Mouse (Mus musculus) activated CD4-positive, CD25-positive, alpha-beta regulatory T cell, adult 9 weeks (primary cell): ENCODE measurements around the gene Acin1. TPM values are rescaled to one million over a fixed set of nuclear protein-coding genes. Genes with fewer than 3 reads are reported as not detected.

Experiments used
- polyA plus RNA-seq: library from polyadenylated mRNA; unstranded; fragments of 100-300 nt; shearing (Covaris generic); gene quantifications from one replicate; pipeline ENCODE4 v1.2.1, GENCODE M21; 2017

Acin1 gene
- 116 TPM for polyA plus RNA-seq

GRCm38 (mm10) chr14:54686522-54687143 is at the start of gene Acin1:
Gene Acin1 (minus strand): TSS chr14:54686931.

DNA sequence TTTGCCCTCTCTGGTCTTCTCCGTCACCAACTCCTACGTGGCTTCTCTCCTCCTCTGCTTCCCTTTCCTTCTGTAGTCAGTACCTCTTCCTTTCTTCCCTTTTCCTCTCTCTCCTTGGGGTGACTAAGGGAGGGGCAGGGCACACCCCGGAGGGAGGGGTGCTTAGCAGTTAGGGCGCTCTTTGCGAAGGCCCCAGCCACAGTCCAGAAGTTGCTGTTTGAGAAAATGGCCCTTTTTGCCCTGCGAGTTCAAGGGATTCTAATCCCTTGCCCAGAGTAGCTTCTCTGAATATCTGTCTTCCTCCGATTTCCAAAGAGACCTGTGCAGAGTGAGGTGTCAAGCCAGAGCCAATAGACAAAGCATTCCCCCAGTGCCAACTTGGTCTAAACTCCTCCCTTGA is 25.3 kb upstream of the Acin1 start, which contains the start of gene Cebpe:
TSS of gene Cebpe (minus strand) at position 101 of the 400 bp plus-strand sequence.

GRCm38 (mm10) chr14:54698733-54699132 is 12.0 kb upstream of the Acin1 start, which contains the start of gene Gm29776:
Gene Gm29776 (minus strand): TSS chr14:54698833.

GRCm38 (mm10) chr14:54686063-54686521 is 639 bp downstream of the Acin1 start, which contains the start of gene 1700123O20Rik:
Gene 1700123O20Rik (plus strand): TSS chr14:54686216.

GRCm38 (mm10) chr14:54641305-54641969 is 45.3 kb downstream of the Acin1 start, which contains the start of gene Cdh24:
Gene Cdh24 (minus strand): TSS chr14:54641364.

DNA sequence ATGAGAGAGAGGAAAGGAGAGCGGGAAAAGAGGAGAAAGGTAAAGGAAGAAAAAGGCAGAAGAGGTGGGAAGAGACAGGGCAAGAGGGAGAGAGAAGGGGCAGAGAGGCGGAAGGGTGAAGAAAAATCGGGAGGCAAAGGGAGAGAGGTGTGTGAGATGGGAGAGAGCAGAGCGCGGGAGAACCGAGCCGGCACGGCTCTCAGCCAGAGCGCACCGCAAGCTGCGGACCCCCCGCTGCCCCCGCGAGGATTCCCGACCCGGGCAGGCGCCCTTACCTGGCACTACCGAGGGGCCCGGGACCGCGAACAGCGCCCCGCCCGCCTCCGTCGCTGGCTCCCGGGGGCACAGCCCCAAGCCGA is 45.8 kb downstream of the Acin1 start, which contains the start of gene Gm17606:
TSS of gene Gm17606 (plus strand) at position 7 of the 359 bp plus-strand sequence.

GRCm38 (mm10) chr14:54621133-54621532 is 65.6 kb downstream of the Acin1 start, which contains the start of gene Psmb11:
Gene Psmb11 (plus strand): TSS chr14:54621433.

GRCm38 (mm10) chr14:54617897-54618365 is 68.8 kb downstream of the Acin1 start, which contains the start of gene Psmb5:
Gene Psmb5 (minus strand): TSS chr14:54618022.

DNA sequence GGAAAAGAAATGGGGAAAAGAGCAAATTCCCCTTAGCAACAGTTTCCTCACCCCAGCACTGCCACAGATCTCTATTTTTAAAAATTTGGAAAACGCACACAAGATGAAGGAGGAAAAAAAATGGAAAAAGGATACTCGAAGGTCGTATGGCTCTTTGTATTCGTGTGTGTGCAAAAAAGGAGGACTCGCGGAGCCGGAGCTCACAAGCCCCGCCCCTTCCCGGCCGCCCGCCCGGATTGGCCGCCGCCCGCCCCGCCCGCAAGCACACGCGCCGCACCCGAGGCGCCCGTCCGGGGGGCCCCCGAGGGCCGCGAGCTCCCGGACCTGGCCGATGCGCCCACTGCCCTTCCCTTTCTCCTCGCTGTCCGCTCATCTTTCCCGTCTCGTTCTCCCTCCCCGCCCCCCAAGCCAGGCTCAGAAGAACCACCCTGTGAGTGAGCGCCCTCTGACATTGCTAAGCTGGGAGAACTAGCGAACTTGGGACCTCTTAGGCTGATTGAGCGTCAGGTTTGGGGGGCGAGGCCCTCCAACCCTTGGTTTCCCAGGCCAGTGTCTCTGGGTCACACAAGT is 80.9 kb downstream of the Acin1 start, which contains the start of gene 4931414P19Rik:
TSS of gene 4931414P19Rik (minus strand) at position 242 of the 570 bp plus-strand sequence.

Other genes with a start within 250 kb of the Acin1 start
- 68.2 TPM for gene Lrp10, start 222.8 kb downstream of the Acin1 start, polyA plus RNA-seq
- gene Rem2, start 210.8 kb downstream of the Acin1 start, polyA plus RNA-seq, result 0.57 TPM
- 45.8 TPM for gene Prmt5, start 169.4 kb downstream of the Acin1 start, polyA plus RNA-seq
- gene Haus4, start 132.3 kb downstream of the Acin1 start, polyA plus RNA-seq, result 24.7 TPM
- gene Ajuba, start 109.4 kb downstream of the Acin1 start, polyA plus RNA-seq, result 0.28 TPM
- gene 4931414P19Rik, start 80.9 kb downstream of the Acin1 start, polyA plus RNA-seq, result 6.1 TPM
- gene Psmb5, start 68.9 kb downstream of the Acin1 start, polyA plus RNA-seq, result 259 TPM
- not detected for gene Psmb11, start 65.5 kb downstream of the Acin1 start, polyA plus RNA-seq
- not detected for gene Gm17606, start 46.0 kb downstream of the Acin1 start, polyA plus RNA-seq
- gene Cdh24, start 45.6 kb downstream of the Acin1 start, polyA plus RNA-seq, result 0.49 TPM
- 91.3 TPM for gene 1700123O20Rik, start 715 bp downstream of the Acin1 start, polyA plus RNA-seq
- not detected for gene Gm29776, start 11.9 kb upstream of the Acin1 start, polyA plus RNA-seq
- gene Cebpe, start 25.2 kb upstream of the Acin1 start, polyA plus RNA-seq, result not detected
- 0.37 TPM for gene Slc7a8, start 95.0 kb upstream of the Acin1 start, polyA plus RNA-seq
- not detected for gene Rnf212b, start 127.2 kb upstream of the Acin1 start, polyA plus RNA-seq
- 10.3 TPM for gene Homez, start 184.0 kb upstream of the Acin1 start, polyA plus RNA-seq
- gene Ppp1r3e, start 190.6 kb upstream of the Acin1 start, polyA plus RNA-seq, result 0.54 TPM
- gene Bcl2l2, start 196.4 kb upstream of the Acin1 start, polyA plus RNA-seq, result 0.95 TPM
- gene Gm20521, start 196.5 kb upstream of the Acin1 start, polyA plus RNA-seq, result not detected
- 26.4 TPM for gene Pabpn1, start 205.6 kb upstream of the Acin1 start, polyA plus RNA-seq
- 1.0 TPM for gene Slc22a17, start 226.2 kb upstream of the Acin1 start, polyA plus RNA-seq
- not detected for gene Efs, start 239.2 kb upstream of the Acin1 start, polyA plus RNA-seq
- gene Il25, start 245.8 kb upstream of the Acin1 start, polyA plus RNA-seq, result not detected
- not detected for gene Cmtm5, start 249.3 kb upstream of the Acin1 start, polyA plus RNA-seq